Mouse (Mus musculus) kidney, postnatal 25 days (tissue): ENCODE data around the gene Sln.

ENCODE experiments used
- DNase-seq, 2 experiments: peaks; one replicate each; pipeline ENCODE4 v3.0.0; 2021; ENCODE audit warnings: mixed read lengths in 2 of 2

Sln gene

GRCm38 (mm10) chr9:53849864-53850263, at the start of gene Sln:
Gene Sln, plus strand, starts transcription at chr9:53850164.
- DNase-seq, result no peak

DNA sequence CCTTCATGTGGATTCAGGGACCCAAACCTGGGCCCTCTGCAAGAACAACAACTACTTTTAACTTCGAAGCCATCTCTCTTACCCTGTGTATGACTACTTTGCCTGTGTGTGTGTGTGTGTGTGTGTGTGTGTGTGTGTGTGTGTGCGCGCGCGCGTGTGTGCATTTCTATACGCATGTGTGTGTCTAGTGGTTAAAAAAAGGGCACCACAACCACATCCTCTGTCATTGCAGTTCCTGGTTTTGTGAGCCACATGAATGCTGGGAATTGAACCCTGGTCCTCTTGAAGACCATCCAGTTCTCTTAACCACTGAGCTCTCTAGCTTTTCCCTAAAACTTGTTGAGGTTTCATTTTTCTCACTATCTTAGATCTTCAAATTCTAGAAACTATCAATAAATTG, 47.0 kb upstream of the Sln start:
- no peak for DNase-seq

DNA sequence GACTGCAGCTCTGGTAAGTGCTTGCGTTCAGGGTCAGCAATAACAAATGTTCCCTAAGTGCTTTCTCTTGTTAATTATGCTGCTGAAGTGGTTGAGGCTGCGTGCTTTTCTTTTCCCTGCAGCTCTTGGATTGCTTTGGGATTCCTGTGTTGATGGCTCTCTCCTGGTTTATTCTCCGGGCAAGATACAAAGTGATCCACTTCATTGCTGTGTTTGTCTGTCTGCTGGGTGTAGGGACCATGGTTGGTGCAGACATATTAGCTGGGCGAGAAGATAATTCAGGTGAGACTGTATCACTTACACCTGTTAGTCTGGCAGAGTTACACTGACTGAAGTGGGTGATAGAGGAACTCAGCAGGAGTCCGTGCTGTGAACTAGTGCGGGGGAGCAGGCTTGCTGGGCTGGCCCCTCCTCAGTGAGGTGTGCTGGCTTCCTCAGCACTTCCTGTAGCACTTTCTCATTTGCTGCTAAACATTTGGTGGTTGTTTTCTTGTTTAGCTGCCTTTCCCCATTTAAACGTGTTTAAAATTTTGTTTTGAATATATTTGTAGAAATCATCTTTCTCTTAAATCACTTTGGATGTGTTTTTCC, 43.4 kb upstream of the Sln start:
- DNase-seq, result no peak

DNA sequence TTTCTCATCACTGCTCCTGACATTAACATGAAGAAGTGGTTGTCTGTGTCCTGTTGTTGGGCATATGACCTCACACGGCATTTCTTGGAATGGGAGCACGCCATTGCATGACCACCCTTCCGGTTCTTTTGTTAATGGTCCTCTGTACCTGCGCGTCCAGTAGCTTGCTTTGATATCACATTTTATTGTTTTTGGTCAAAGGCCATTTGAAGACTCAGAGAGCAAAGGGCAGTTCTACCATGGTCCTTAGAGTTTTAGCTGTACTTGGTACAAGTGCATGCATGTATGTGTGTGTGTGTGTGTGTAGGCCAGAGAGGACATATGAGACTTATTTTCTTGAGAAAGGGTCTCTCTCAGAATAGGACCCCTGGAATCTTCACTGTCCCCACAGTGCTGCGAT, 36.5 kb upstream of the Sln start:
- DNase-seq, result no peak

- peak; percentile 58 to 81 for DNase-seq
Observed at GRCm38 (mm10) chr9:53818760-53819159, 31.2 kb upstream of the Sln start.

DNA sequence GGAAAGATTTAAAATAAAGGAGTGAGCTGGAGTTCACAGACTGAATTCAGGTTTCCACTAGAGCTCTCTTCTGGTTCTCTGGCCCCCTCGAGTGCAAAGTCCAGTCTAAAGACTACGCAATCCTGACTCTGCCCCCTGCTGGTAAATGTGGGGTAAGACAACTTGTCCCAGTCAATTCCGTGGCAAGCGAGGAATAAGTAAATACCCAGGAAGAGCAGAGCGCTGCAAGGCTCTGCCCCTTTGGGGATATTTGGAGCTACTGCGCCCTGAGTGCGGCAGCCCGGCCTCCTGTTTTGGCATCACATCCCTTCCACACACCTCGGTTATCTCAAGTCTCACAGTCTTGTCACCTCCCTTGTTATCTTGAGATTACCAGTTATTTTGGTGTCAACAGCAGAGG, 24.6 kb upstream of the Sln start:
- DNase-seq, result peak; percentile 16 to 36

GRCm38 (mm10) chr9:53829081-53829865, 20.7 kb upstream of the Sln start:
- peak in 1 of 2 experiments; percentile 44 for DNase-seq

GRCm38 (mm10) chr9:53829866-53830209, 20.1 kb upstream of the Sln start:
- no peak for DNase-seq

GRCm38 (mm10) chr9:53835039-53835438, 14.9 kb upstream of the Sln start:
- no peak for DNase-seq

- no peak for DNase-seq
Observed at GRCm38 (mm10) chr9:53835976-53836375, 14.0 kb upstream of the Sln start.

GRCm38 (mm10) chr9:53838816-53839215, 11.1 kb upstream of the Sln start:
- DNase-seq, result no peak

GRCm38 (mm10) chr9:53848548-53848947, 1.4 kb upstream of the Sln start:
- no peak for DNase-seq

DNA sequence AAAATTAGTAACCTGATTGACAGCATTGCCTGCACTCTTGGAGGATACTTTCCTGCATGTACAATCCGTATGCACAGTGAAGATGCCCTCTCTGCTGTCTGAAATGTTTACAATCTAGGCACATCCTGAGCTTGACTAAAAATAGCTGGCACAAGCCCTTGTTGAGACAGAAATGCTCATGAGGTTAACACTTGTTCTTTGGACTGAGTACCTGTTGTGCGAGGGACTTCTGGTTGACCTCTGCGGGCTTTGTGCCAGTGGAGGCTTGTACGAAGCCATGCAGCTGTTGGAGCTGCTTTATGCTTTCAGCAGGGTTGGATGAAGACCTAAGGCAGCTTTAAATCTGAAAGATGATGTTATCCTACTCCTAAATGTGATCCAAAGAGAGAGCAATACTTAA, 2.2 kb downstream of the Sln start:
- peak; percentile 69 to 71 for DNase-seq

DNA sequence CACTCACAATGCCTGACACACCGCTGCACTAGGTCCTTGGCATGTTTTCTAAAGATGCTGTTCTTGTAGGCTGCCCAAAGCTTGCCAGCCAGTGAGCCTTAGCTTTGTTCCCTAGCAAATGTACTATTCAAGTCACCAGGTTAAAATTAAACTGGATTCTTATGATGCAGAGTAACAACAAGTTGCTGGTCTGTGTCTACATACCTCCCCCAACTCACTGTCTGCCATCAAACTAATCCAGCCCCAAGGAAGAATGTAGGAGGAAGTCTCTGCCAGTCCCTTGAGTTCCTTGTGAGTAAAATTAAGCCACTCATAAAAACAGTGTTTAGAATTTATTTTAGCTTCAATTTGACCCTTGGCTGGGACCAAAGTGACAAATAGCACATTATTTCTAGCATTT, 3.7 kb downstream of the Sln start:
- no peak for DNase-seq

GRCm38 (mm10) chr9:53854525-53854924, 4.6 kb downstream of the Sln start:
- no peak for DNase-seq

DNA sequence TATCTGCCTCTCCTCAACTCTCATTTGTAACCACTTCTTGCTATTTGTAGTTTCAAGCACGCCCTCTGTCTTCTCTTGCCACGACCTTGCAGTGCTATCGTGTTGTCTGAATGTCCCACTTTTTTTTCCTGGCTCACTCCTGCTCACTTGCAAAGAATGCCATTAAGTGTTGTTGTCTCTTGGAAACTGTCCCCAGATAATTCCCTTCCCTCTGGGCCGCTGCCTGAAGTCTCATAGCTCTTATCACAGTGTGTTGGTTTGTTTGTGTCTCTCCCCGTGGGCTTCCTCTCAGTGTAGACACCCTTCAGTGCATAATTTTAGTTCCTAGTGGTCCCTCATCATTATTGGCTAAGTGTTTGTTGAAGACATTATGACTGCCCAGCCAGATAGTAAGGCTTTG, 7.9 kb downstream of the Sln start:
- no peak for DNase-seq

DNA sequence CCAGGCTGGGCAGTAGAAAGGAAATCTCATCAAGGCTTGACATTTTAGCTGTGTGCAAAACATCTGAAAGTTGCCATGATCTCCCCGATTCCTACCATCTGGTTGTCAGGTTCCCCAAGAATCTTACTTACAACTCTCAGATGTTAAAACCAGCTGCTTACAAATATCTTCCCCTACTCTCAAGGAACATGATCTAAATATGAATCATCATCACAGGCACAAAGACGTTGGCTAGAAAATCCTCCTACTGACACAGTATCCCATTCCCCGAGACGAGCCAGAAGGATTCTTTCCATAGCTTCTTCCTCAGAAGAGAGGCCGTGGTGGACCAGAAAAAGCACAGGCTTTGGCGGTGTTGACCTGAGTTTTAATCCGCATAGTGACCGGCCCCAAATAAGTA, 23.3 kb downstream of the Sln start:
- DNase-seq, result no peak

GRCm38 (mm10) chr9:53877423-53877822, 27.5 kb downstream of the Sln start:
- peak in 1 of 2 experiments; percentile 6 for DNase-seq

- no peak for DNase-seq
Observed at GRCm38 (mm10) chr9:53883588-53884280, 33.8 kb downstream of the Sln start.

GRCm38 (mm10) chr9:53890075-53890474, 40.1 kb downstream of the Sln start:
- peak in 1 of 2 experiments; percentile 70 for DNase-seq

- no peak for DNase-seq
Observed at GRCm38 (mm10) chr9:53895827-53896226, 45.9 kb downstream of the Sln start.

DNA sequence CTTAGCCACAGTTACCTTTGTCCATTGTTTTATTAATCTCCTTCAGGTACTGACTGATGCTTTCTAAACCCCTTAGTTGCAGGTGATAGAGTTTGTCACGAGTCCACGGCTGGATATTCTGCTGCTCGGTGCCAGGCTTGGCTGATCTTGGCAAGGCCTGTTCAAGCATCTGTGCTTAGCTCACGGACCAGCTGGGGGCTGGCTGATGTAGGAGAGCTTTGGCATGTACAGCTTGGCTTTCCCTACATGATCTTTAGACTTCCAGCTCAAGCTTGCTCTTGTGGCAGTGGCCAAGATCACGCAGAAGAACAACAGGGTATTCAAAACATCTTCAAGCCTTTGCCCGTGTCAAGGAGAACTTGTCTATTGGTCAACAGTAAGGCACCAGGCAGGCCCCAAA, 49.9 kb downstream of the Sln start:
- DNase-seq, result no peak

DNA sequence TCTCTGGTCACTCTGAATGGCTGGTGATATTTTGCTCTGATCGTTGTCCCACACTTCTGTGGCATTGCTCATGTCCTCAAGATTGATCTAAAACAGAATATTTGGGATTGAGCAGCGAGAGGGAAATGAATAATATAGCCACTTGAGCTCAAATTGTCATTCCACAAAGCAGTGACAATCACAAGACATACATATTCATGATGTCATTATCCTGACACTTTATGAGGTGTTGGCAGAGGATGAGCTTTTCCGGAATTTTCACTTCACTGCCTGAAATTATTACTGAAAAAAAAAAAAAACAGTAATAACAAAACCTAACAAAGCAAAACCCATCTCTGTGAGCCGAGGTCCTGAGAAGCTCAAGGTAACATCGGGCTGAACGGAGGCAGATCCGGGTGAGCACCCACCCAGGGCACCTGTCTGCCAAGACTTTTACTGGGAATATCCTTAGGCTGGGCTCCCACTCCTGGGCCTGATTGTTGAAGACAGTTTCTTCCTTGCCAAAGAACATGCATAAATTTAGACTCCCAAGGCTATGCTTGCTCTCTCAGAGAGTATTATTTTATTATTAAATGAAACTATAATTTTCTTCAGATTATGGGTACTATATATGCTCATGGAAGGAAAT, 53.4 kb downstream of the Sln start:
- no peak for DNase-seq
